Mouse (Mus musculus): ENCODE results near the gene Myh3.

DNA sequence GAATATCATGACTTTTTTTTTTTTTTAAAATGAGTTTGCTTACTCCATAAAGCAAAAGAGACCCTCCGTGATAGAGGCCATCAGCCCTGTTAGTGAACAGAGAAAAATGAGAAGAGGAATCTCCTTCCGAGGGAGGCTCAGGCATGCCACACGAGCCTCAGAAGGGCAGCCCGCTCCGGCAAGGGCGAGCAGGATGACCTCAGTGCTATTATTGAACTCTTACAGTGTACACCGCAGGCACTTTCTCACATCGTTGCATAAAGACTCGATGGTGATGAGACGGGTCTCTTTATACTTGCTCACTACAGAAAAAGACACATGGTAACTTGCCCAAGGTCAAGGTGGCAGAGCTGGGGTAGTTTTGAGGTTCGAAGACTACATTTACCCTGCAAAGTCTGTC lies 26.6 kb downstream of the Myh3 start:
- TF ChIP-seq POLR2A (IDR thresholded peaks at IDR 0.05; ENCODE audit: borderline replicate concordance, extremely low read depth, insufficient read depth, insufficient read length, poor library complexity, severe bottlenecking) = no peak
- TF ChIP-seq CTCF (IDR thresholded peaks at IDR 0.05; ENCODE audit: borderline replicate concordance, extremely low read depth, insufficient read depth, insufficient read length) = no peak
